Mouse (Mus musculus): ENCODE data around the gene R3hdm2.
A peak's percentile ranks its signal among the peaks of the same experiment; 100 is the strongest.

The R3hdm2 gene

DNA sequence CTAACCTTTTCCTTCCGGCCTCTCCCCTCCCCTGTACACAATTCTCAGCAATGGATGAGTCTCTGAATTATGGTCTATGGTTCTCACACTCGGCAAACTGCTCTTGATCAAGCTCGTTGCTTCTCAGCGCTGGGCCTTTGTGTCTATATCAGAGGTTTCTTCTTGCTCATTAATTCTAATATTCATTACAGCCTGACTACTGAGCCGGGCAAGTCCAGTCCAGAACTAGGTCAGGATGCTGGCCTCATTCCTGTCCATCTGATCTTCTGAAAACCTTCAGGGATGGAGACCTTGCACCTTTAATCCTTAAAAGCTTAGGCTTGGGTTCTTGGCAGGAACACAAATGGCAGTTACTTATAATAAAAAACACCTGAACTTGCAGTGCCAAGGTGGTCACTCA, 119.4 kb downstream of the R3hdm2 start:
- DNase-seq, result no peak

DNA sequence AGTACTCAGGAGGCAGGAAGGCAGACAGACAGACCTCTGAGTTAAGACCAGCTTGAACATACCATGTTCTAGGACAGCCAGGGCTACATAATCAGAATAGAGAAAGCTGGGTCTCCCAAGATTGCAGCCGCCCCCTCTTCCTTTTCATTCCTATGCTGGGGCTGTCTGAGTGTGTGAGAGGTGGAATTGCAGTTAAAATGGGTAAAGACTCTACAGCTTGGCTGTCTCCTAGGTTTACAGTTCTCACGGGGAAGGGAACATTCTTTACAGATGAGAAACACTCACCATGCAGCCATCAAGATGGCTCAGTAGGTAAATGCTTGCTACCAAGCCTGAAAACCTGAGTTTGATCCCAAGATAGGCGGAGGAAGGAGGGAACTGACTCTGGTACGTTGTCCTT, 119.9 kb downstream of the R3hdm2 start:
- DNase-seq, result no peak

DNA sequence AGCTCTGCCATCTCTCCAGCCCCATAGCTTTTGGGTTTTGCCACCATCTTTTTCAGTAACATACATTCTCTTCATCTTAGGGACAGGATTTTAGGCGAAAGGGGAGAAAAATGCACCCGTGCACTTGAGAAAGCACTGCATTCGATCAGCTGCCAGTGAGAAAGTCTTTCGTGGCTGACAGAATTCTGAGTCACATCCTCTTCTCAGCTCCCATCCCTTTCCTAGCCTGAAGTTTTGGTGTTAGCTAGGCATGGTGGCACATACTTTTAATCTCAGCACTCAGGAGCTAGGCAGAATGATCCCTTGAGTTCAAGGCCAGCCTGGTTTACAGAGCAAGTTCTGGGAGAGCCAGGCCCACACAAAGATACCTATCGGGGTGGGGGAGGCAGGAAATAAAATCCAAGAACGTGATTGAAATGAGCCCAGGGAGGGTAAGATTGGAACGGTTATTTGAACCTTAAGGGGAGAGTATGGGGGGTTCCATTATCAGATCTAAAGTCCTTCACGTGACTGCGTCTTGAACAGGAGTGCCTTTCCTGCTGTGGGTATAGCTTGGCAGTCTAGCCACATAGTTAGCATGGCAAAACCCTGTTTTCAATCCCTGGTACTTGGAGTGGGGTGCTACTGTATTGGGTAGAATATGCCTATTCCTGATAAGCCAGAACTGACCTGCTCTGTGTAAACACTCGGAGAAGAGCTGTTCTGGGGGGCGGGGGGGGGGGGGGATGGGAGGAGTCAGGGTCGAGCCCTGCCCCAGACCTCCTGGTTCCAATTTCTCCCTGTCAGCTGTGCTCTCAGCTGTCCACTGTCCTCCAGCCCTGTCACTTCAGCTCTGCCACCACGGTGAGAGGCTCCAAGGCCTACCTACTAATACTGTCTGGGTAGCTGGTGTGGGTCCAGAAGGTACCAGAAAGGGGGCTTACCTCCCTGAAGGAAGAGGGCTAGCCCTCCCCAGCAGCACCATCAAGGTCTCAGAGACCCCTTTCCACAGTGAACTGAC, 121.1 kb downstream of the R3hdm2 start, which contains the start of gene Stac3:
Stac3 (plus strand) TSS at position 793 of the 1,000 bp plus-strand sequence.
- DNase-seq, result no peak

DNA sequence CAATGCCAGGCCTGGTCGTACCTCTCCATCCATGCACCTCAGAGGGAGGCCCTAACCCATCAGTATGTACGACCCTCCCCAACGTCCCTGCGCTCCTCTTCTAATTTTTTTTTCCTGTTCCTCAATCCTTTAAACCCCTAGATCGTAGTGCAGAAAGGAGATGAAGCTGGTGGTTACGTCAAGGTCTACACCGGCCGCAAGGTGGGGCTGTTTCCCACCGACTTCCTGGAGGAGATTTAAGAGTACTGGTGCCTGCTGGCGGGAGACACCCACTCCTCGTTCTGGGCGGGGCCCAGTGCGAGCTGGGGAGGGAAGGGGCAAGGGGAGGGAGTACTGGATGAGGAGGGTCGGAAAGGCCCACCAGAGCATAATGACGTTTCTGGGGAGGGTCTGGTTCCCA, 128.1 kb downstream of the R3hdm2 start:
- peak; percentile 80 to 85 for DNase-seq

DNA sequence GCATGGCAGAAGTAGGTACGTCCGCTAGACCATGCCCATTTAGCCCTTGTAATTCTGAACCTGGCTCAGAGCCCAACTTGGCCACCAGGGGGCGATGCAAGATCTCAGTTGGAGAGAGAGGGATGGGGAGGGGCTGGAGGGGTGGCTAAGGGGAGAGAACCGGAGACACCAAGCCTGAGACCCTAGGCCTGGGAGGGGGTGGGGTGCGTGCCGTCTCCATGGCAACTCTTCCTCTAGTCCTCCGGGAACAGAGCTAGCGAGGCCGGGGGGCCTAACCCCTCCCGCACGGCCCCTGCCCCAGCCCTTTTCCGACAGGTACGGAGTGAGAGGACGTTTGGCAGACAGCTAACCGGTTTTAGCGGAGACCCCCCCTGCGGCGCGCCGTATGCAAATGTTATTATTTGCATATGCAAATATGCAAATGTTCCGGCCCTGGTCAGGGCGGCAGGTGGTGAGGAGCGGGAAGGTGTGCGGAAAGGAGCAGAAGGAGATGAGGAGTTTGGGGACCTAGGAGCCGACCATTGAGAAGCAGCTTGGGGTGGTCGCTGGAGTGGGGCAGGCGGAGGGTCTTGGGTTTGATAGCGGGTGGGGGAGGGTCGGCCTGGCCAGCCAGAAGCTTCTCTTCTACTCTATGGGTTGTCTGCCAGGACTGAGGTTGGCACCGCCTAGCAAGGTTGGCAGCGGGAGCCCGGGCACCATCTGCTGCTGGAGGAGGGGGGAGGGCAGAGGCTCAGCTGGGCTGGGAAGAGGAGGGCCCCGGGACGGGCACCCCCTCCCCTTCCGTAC, 129.1 kb downstream of the R3hdm2 start:
- peak; percentile 78 to 90 for DNase-seq

DNA sequence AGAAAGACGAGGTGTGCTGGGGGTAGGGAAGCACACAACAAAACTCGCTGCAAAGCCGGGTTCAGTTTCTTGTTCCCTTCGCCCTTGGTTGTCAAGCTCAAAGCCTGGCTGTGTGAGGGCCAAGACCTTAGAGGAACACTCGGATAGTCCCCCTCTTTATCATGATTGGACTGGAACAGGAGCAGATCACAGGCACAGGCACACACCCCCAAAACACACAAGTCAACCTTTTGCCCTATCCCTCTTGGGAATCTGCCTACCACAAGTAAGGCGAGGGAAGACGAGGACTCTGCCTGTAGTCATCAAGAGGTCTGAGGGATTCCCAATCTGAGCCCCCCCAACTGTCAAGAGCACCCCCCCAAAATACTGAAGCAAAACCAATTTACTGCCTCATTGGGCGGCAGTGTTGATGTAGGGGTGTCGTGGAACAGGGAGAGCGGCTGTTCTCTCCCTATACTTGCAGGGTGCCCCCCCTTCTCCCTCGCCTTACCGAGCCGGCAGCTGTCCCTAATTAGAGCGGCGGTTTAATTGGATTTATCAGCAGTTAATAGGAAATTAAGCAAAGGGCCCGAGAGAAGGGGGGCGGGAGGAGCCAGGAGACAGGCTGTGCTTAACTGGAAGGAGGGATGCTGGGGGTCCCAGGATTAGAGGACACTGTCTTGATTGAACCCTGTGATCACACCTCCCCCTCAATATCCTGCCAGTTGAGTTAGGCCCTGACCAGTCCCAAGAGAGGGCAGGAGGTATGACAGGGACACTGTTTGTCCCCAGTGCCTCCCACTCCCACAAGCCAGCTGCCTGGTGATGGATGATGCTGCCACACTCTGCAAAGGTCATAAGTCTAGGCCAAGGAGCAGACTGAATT, 129.9 kb downstream of the R3hdm2 start:
- no peak for DNase-seq

DNA sequence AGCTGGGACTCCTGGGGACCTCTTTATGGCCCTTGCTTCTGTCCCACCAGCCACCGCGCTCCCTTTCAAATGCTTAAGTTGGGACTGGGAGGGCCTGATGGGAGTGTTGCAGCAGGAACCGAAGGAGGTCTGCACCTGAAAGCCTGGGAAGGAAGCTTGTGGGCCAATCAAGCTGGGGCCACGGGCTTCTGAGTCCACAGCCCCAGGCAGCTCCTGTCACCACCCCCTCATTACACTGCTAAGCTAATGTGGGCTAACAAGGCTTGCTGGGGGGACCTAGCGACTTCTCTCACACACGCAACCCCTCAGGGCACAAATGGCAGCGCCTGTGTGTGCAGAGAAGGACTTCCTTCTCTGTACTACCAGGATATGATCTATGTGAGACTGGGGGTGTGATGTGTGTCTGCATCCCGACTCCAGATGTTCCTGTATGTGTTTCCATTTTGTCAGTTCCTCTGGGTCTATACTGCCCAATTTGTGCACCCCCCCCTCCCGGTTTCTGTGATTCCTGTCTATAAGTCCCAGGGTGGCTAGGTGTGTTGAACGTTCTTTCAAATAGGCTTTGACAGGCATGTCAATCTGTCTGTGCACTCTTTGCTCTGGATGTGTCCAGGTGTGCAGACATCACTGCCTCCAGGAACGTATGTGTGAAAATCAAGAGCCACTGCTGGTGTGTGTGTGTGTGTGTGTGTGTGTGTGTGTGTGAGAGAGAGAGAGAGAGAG, 130.9 kb downstream of the R3hdm2 start:
- no peak for DNase-seq

DNA sequence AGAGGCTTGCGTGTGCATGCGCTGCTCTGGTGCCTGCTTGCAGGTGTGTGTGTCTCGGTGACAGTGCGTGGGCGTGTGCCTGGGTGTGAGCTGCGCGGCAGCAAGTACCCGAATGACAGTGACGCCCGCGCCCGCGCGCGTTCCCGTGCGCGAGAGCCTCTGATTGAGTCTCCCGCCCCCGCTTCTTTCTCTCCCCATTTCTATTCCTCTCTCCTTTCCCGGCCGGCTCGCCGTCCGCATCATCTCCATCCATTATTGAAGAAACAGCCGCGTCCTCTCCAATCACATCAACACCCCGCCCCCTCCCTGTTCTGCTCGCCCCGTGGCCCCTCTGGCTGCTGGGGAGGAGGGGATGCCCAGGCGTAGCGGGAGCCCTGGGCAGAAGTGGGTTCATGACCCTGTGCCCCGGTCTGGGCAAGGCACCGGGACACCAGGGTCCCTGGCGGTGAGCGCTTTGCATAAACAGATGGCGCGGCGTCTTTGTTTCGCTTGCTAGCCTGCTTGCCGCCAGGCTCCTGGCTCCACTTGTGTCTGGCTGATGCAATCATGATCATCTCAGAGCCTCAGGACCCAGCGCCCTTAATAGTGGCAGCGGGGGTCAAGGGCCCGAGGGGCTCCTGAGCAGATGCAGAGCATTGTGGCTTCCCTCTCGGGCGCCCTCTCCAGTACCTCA, 131.6 kb downstream of the R3hdm2 start:
- DNase-seq, result no peak

DNA sequence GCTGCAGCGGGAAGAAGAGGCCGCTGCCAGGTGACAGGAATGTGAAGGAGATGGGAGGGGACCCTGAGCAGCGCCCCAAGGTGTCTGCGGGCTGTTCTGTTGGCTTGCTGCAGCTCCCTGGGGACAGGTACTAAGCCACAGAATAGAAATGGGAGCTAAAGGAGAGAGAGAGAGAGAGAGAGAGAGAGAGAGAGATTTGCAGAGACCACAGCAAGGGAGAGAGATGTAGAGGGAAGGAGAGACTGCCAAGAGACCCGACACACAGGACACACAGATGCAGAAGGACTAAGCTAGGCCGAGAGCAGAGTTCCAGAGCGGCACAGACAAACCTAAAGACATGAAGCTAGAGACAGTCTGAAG, 132.2 kb downstream of the R3hdm2 start:
- DNase-seq, result no peak

DNA sequence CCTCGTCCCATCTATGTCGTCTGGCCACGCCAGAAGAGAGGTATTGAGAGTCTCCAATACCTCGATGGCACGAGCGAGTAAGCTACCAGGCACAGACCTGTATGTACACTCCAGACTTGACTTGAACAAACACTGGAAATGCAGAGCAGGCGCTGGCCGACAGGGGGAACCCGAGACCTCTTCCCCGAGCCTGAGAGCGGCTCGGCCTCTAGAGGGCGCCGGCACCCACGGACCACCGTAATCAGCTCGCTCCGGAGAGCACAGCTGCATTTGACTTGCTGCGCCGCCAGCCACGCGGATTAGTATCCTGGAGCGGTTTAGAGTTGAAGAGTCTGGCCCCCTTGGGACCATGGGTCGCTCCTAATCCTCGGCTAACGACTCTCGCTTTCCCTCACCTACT, 132.7 kb downstream of the R3hdm2 start:
- DNase-seq, result peak; percentile 92 to 95

DNA sequence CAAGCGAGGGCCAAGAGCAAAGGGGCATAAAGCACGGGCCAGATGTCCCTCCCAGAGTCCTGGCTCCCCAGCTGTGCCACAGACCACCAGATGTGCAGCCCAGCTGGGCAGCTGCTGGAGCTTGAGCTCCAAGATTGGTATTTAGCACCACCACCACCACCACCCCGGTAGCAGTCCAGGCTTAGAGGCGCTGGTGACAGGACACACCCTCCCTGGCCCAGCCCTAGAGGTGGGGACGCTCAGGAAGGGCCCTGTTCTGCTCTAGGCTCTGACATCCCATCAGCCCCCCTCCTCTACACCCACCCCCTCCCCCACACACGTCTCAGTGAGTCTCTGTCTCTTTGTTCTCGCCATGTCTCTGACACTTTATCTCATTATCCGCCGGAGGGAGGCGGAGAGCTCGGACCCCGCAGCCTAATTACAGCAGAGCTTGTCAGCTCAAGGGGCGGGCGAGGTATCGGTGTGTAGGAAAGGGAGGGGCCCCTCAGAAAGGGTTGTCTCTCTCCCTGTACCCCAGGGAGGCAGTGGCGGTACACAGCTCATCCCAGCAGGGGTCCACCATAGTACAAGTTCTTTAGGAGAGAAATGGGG, 133.5 kb downstream of the R3hdm2 start:
- DNase-seq, result no peak

DNA sequence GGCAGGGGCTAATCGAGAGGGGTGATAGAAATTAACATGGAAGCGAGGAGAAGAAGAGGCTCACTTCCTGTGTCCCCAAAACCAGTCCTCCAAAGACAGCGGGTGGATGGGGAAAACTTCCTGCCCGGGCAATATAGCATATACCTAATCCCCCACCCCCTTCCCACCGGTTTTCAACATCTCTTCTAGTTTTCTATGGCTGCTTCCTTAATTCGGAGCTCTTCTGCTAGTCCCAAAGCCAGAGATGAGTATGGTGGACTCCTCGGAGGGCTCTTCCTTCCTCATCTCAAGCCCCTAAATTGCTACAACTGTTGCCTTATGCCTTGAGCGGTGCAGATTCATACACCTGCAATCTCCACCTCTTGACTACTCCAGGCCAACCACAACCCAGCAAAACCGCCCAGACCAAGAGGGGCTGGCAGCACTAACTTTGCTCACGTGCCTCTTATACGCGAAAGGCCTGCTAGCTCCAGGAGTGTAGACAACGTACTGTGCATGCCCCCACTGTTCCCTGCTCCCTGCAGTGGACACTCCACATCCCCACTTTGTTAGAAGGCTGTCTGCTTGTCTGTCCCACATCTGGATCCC, 134.1 kb downstream of the R3hdm2 start:
- DNase-seq, result no peak

DNA sequence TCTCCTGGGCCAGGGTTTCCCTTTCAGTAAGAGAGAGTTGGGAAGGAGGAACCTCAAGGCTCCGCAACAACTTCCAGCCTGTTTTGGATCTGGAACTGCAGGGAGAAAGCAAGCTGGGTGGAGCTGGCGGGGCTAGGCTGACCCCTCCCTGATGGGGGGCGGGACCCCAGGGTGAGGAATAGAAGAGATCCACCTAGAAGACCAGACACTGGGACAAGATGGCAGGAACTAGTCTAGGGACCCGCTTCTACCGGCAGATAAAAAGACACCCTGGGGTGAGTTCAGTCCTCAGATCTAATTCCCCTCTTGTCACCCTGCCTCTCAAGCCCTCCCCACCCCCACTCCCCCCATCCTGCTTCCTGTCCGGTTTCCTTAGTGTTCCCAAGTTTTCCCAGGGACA, 134.6 kb downstream of the R3hdm2 start, which contains the start of gene Ndufa4l2:
Ndufa4l2 (plus strand) TSS at position 204 of the 400 bp plus-strand sequence.
- peak in 1 of 2 experiments; percentile 57 for DNase-seq

DNA sequence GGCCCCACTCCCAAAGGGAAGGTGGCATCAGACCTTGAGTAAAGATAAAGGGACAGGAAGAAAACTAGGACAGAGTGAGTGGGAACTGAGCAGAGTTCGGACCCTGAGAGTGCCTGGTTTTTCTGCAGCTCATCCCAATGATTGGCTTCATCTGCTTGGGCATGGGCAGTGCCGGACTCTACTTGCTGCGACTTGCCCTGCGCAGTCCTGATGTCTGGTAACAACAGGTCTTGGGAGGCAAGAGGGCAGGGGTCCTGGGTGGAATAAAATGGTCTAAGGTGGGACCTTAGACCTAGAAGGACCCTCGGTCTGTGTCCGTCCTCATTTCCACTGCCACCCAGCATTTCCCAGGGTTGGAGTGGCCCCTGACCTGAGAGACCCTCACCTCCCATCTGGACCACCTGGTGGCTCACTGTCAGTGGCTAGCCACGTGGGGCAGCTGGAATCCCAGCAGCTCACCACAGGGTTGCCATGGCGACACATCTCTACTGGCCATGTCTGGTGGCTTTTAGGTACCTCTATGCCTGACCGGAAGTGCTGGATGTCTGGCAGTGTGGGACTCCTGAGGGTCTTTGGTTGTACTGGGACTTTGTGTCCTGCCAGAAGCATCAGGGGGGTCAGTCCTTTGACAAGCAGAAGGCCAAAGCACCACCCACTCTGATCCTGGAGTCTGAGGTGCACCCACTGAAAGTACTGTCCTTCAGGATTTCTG, 135.3 kb downstream of the R3hdm2 start:
- DNase-seq, result no peak

DNA sequence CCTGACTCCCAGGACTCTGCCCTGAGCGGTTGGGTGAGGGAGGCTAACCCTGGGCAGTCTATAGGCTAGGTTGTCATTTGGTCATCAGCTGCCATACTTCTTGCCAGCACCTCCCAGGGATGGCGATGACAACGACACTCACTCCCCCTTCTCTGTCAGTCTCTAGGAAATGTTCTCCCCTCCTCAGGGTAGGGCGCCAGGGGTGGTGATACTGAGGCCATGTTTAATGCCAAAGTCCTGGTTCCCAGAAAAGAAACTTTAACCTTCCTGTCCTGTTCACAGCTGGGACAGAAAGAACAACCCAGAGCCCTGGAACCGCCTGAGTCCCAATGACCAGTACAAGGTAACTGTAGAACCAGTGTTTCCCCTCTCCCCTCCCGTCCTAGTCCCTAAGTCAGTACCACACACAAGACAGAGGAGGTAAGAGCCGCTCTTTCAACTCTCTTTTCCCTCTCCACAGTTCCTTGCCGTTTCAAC, 135.9 kb downstream of the R3hdm2 start:
- no peak for DNase-seq

DNA sequence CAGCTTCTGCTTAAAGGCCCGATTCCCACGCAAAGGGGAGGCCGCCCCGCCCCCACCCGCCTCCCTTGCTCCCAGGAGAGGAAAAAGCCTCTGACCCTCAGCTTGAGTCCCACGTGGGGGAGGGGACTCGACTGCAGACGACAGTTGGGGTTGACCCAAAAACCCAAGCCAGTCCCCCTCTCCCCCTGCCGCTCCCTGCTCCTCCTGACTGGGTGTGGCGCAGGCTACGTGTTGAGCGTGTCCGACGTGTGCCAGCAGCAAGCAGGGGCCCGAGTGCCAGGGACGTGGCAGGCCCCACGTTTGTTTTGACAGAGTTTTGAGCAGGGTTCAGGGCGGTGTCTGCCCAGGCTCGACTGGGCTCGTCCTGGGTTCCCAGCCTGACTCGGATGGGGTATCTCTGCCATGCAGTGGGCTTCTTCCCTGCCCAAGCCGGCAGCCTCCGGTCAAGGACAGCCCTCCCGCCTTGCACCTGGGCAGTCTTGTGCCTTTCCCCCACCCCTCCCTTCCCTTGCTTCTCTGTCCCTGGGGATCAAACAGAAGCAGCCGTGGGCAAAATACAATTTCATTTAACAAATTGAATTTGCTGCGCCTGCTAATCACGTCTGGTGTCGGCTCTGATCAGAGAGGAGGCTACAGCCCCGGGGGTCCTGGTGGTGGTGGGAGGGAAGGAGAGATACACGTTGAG, 136.6 kb downstream of the R3hdm2 start:
- peak in 1 of 2 experiments; percentile 66 for DNase-seq

DNA sequence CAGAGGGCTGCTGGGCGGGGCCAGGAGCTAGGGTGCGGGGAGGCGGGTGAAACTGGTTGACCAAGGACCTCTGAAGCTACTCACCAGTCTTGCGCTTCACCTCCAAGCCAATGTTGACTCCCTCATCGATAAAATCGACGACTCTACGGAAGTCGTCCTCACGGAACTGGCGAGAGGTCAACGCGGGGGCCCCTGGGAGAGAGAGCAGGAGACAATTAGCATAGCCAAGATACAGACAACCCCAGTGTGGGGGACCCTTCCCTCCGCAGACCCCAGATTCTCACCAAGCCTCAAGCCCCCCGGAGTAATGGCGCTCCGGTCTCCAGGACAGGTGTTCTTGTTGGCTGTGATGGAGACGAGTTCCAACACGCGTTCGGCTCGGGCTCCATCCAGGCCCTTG, 137.8 kb downstream of the R3hdm2 start:
- DNase-seq, result no peak

DNA sequence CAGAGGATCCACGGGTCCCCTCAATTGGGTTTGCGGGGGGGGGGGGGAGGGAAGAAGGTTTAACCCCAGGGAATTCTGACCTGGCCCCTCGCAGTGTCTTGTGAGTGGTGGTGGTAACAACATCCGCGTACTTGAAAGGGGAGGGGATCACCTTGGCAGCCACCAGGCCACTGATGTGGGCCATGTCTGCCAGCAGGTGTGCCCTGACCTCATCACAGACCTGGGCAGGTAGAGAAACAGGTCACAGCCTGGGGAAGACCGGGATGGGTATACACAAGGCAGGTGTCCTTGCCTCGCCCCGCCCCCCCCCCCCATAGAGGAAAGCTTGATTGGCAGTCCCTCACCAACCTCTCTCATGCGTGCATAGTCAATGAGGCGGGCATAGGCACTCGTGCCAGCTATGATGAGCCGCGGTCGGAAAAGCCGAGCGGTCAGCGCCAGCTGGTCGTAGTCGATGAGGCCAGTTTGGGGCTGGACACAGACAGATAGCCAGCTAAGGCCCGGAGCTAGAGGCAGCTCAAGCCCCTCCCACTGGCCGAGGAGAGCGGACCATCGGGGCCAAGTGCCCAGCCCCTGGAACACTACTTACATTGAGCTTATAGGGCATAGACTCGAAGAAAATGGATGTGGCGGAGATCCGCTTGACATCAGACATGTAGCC, 139.0 kb downstream of the R3hdm2 start:
- no peak for DNase-seq

All from lung, postnatal 4 days (tissue).